Mouse (Mus musculus): ENCODE measurements around the gene Grip2. TPM values are rescaled to one million over a fixed set of nuclear protein-coding genes. Genes with fewer than 3 reads are reported as not detected.

Grip2 gene
- polyA plus RNA-seq, 1 experiment from 2014 or later, result 4.9 TPM

- no peak for ATAC-seq (ENCODE audit: low read depth)
- Histone ChIP-seq H3K4me3 (no peak overlapping the region), H3K4me1 (replicated peaks) (peaks cover 23% of the 10 kb centered on the region), H3K27me3 (no peaks in the 10 kb centered on the region), H3K9ac (no peak overlapping the region), H3K9me3 (no peaks in the 10 kb centered on the region), H3K4me2 (no peak overlapping the region), H3K27ac (replicated peaks) (no peak overlapping the region), H3K36me3 (peaks cover 8% of the 10 kb centered on the region; the same call in 1 of the 2 replicates)
- 84% methylated on average over 9 of the region's 9 CpGs for WGBS
These were observed 38.7 kb downstream of the Grip2 start for GRCm38 (mm10) chr6:91788311-91788798.

- H3K9me3 ChIP-seq, result no peaks in the 10 kb centered on the region
- no peaks in the 10 kb centered on the region for H3K4me1 ChIP-seq (replicated peaks)
- no peak overlapping the region for H3K9ac ChIP-seq
- no peak for ATAC-seq (ENCODE audit: low read depth)
- H3K4me3 ChIP-seq, result no peak overlapping the region
- H3K27me3 ChIP-seq, result no peaks in the 10 kb centered on the region
- H3K36me3 ChIP-seq, result peaks cover 8% of the 10 kb centered on the region; the same call in 1 of the 2 replicates
- 91% methylated on average over 3 of the region's 3 CpGs for WGBS
- H3K4me2 ChIP-seq, result no peak overlapping the region
- H3K27ac ChIP-seq (replicated peaks), result no peak overlapping the region
These were observed 42.0 kb downstream of the Grip2 start for GRCm38 (mm10) chr6:91785018-91785417.

- WGBS, result 68% methylated on average over 8 of the region's 9 CpGs
- Histone ChIP-seq H3K4me1 (replicated peaks) (no peaks in the 10 kb centered on the region), H3K36me3 (no peaks in the 10 kb centered on the region), H3K9me3 (no peaks in the 10 kb centered on the region), H3K9ac (no peak overlapping the region), H3K27ac (replicated peaks) (no peak overlapping the region), H3K27me3 (no peaks in the 10 kb centered on the region), H3K4me3 (no peak overlapping the region), H3K4me2 (no peak overlapping the region)
- ATAC-seq (ENCODE audit: low read depth), result no peak
These were observed 47.8 kb downstream of the Grip2 start for GRCm38 (mm10) chr6:91779206-91779605.

DNA sequence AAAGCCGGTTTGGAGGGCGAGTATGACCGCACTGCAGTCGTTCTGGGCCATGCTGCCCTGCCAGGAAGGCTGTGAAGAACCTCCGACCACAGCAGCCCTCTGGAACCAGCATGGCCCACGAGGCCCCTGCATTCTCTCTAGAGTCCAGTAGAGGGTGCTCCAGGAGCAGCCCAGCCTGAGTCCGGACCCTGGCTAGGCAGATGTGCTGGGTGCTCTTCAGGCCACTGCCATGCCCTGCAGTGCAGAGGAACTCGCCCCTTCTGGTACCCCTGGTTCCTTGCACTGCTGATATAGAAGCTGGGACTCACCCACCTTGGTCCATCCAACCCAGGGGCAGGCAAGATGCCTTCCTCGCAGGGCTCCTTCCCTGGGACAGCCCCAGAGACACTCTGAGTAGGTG lies 50.5 kb downstream of the Grip2 start:
- 19% methylated on average over 9 of the region's 9 CpGs for WGBS
- H3K27me3 ChIP-seq, result no peaks in the 10 kb centered on the region
- peak; percentile 87 for ATAC-seq (ENCODE audit: low read depth)

GRCm38 (mm10) chr6:91773951-91774350 lies 53.1 kb downstream of the Grip2 start:
- Histone ChIP-seq H3K4me3 (no peak overlapping the region), H3K9ac (no peak overlapping the region), H3K4me2 (no peak overlapping the region), H3K36me3 (peaks cover 16% of the 10 kb centered on the region; the same call in 1 of the 2 replicates), H3K27me3 (no peaks in the 10 kb centered on the region), H3K27ac (replicated peaks) (no peak overlapping the region), H3K9me3 (peaks cover 13% of the 10 kb centered on the region), H3K4me1 (replicated peaks) (no peaks in the 10 kb centered on the region)
- no peak for ATAC-seq (ENCODE audit: low read depth)
- 80% methylated on average over 5 of the region's 5 CpGs for WGBS

More for the DNA sequence above, 50.5 kb downstream of the Grip2 start:
- H3K9me3 ChIP-seq, result peaks cover 2% of the 10 kb centered on the region; the same call in 1 of the 2 replicates
- no peak overlapping the region for H3K4me2 ChIP-seq
- H3K36me3 ChIP-seq, result peaks cover 9% of the 10 kb centered on the region; the same call in 1 of the 2 replicates
- H3K27ac ChIP-seq (replicated peaks), result no peak overlapping the region
- H3K4me1 ChIP-seq (replicated peaks), result no peaks in the 10 kb centered on the region
- no peak overlapping the region for H3K9ac ChIP-seq
- H3K4me3 ChIP-seq, result no peak overlapping the region

- Histone ChIP-seq H3K4me3 (no peak overlapping the region), H3K27me3 (no peaks in the 10 kb centered on the region), H3K27ac (replicated peaks) (no peak overlapping the region), H3K4me2 (no peak overlapping the region), H3K9ac (no peak overlapping the region), H3K36me3 (peaks cover 21% of the 10 kb centered on the region), H3K4me1 (replicated peaks) (no peaks in the 10 kb centered on the region), H3K9me3 (peaks cover 13% of the 10 kb centered on the region)
- no peak for ATAC-seq (ENCODE audit: low read depth)
- WGBS, result 90% methylated on average over 8 of the region's 8 CpGs
These were observed 59.5 kb downstream of the Grip2 start for GRCm38 (mm10) chr6:91767550-91767949.

GRCm38 (mm10) chr6:91762051-91762742 lies 64.9 kb downstream of the Grip2 start:
- H3K4me3 ChIP-seq, result no peak overlapping the region
- peaks cover 34% of the 10 kb centered on the region for H3K36me3 ChIP-seq
- no peaks in the 10 kb centered on the region for H3K4me1 ChIP-seq (replicated peaks)
- no peak for ATAC-seq (ENCODE audit: low read depth)
- no peak overlapping the region for H3K27ac ChIP-seq (replicated peaks)
- 89% methylated on average over 9 of the region's 9 CpGs for WGBS
- H3K9ac ChIP-seq, result no peak overlapping the region
- no peaks in the 10 kb centered on the region for H3K9me3 ChIP-seq
- no peak overlapping the region for H3K4me2 ChIP-seq
- H3K27me3 ChIP-seq, result no peaks in the 10 kb centered on the region

- whole genome bisulfite sequencing, result 85% methylated on average over 12 of the region's 12 CpGs
- no peak for ATAC-seq (ENCODE audit: low read depth)
- peaks cover 91% of the 10 kb centered on the region for H3K36me3 ChIP-seq
These were observed 72.2 kb downstream of the Grip2 start for GRCm38 (mm10) chr6:91754845-91755244.

GRCm38 (mm10) chr6:91754098-91754497 lies 73.0 kb downstream of the Grip2 start:
- H3K9ac ChIP-seq, result no peak overlapping the region
- H3K36me3 ChIP-seq, result peaks cover 89% of the 10 kb centered on the region
- no peak for ATAC-seq (ENCODE audit: low read depth)
- 0 out of 2 replicates have a peak overlapping the region, but pooled peaks have one; percentile 28 for H3K27ac ChIP-seq (replicated peaks)
- H3K27me3 ChIP-seq, result no peaks in the 10 kb centered on the region
- no peaks in the 10 kb centered on the region for H3K9me3 ChIP-seq
- no peak overlapping the region for H3K4me3 ChIP-seq
- 43% methylated on average over 6 of the region's 6 CpGs for WGBS
- H3K4me1 ChIP-seq (replicated peaks), result peaks cover 8% of the 10 kb centered on the region; the same call in 1 of the 2 replicates
- H3K4me2 ChIP-seq, result no peak overlapping the region

More at GRCm38 (mm10) chr6:91754845-91755244, 72.2 kb downstream of the Grip2 start:
- peaks cover 8% of the 10 kb centered on the region; the same call in 1 of the 2 replicates for H3K4me1 ChIP-seq (replicated peaks)
- H3K27me3 ChIP-seq, result no peaks in the 10 kb centered on the region
- no peak overlapping the region for H3K4me2 ChIP-seq
- H3K9ac ChIP-seq, result no peak overlapping the region
- no peak overlapping the region for H3K4me3 ChIP-seq
- H3K9me3 ChIP-seq, result no peaks in the 10 kb centered on the region
- H3K27ac ChIP-seq (replicated peaks), result no peak overlapping the region

GRCm38 (mm10) chr6:91752884-91753283 lies 74.2 kb downstream of the Grip2 start:
- H3K4me3 ChIP-seq, result no peak overlapping the region
- no peak overlapping the region for H3K4me2 ChIP-seq
- H3K27ac ChIP-seq (replicated peaks), result no peak overlapping the region; the same call in 1 of the 2 replicates
- H3K9me3 ChIP-seq, result no peaks in the 10 kb centered on the region
- H3K4me1 ChIP-seq (replicated peaks), result peaks cover 8% of the 10 kb centered on the region; the same call in 1 of the 2 replicates
- 0 out of 2 replicates have a peak, but pooled peaks have one; percentile 22 for ATAC-seq (ENCODE audit: low read depth)
- WGBS, result 62% methylated on average over 8 of the region's 8 CpGs
- no peak overlapping the region for H3K9ac ChIP-seq
- peaks cover 91% of the 10 kb centered on the region for H3K36me3 ChIP-seq
- no peaks in the 10 kb centered on the region for H3K27me3 ChIP-seq

GRCm38 (mm10) chr6:91750976-91751375 lies 76.1 kb downstream of the Grip2 start:
- ATAC-seq (ENCODE audit: low read depth), result no peak
- no peaks in the 10 kb centered on the region for H3K27me3 ChIP-seq
- H3K36me3 ChIP-seq, result peaks cover 91% of the 10 kb centered on the region
- WGBS, result 66% methylated on average over 3 of the region's 3 CpGs
- no peak overlapping the region for H3K9ac ChIP-seq
- no peaks in the 10 kb centered on the region for H3K9me3 ChIP-seq
- H3K4me3 ChIP-seq, result no peak overlapping the region
- no peak overlapping the region for H3K27ac ChIP-seq (replicated peaks)
- H3K4me1 ChIP-seq (replicated peaks), result peaks cover 8% of the 10 kb centered on the region; the same call in 1 of the 2 replicates
- H3K4me2 ChIP-seq, result no peak overlapping the region

- Histone ChIP-seq H3K4me3 (no peak overlapping the region), H3K4me2 (no peak overlapping the region), H3K27me3 (no peaks in the 10 kb centered on the region), H3K9me3 (no peaks in the 10 kb centered on the region), H3K36me3 (peaks cover 90% of the 10 kb centered on the region), H3K4me1 (replicated peaks) (peaks cover 4% of the 10 kb centered on the region), H3K27ac (replicated peaks) (no peak overlapping the region), H3K9ac (no peak overlapping the region)
- ATAC-seq (ENCODE audit: low read depth), result no peak
- WGBS, result 60% methylated on average over 5 of the region's 5 CpGs
These were observed 80.3 kb downstream of the Grip2 start for GRCm38 (mm10) chr6:91746776-91747175.

Measured in neural tube, embryonic 13.5 days (tissue).